Mouse (Mus musculus): ENCODE data around the gene Gm20683. TPM values are rescaled to one million over a fixed set of nuclear protein-coding genes. Genes with fewer than 3 reads are reported as not detected.
A peak's percentile ranks its signal among the peaks of the same experiment; 100 is the strongest.

Gm20683 gene
- polyA plus RNA-seq (2015; fragmentation: Nextera tagmentation; extraction: Ambion mirVana), result 1.8 and 3.0 TPM in 2 replicates

GRCm38 (mm10) chr17:25841117-25841880 is at the start of gene Gm20683:
Gene Gm20683, minus strand, starts transcription at chr17:25841763.
- no peak for ATAC-seq (replicated peaks; ENCODE audit: low FRiP score)
- H3K27ac ChIP-seq, result no peak within 1 kb of the TSS
- no peaks in the 10 kb centered on the region for H3K9me3 ChIP-seq (replicated peaks)
- H3K4me3 ChIP-seq (replicated peaks), result no peak within 1 kb of the TSS
- peaks cover 46% of the 10 kb centered on the region for H3K4me1 ChIP-seq
- no peaks in the 10 kb centered on the region for H3K27me3 ChIP-seq
- H3K36me3 ChIP-seq, result peaks cover 67% of the 10 kb centered on the region
- 95% methylated on average over 22 of the region's 22 CpGs for WGBS
- H3K4me2 ChIP-seq, result no peak within 1 kb of the TSS
- H3K9ac ChIP-seq, result no peak within 1 kb of the TSS

- 78% methylated on average over 3 of the region's 3 CpGs for WGBS
Observed at GRCm38 (mm10) chr17:25888837-25889236, 47.3 kb upstream of the Gm20683 start.

GRCm38 (mm10) chr17:25887467-25887866 is 45.9 kb upstream of the Gm20683 start:
- 86% methylated on average over 10 of the region's 10 CpGs for WGBS
- no peaks in the 10 kb centered on the region for H3K27me3 ChIP-seq
- H3K36me3 ChIP-seq, result peaks cover 67% of the 10 kb centered on the region
- no peak overlapping the region for H3K27ac ChIP-seq
- H3K9me3 ChIP-seq (replicated peaks), result no peaks in the 10 kb centered on the region
- no peak overlapping the region for H3K4me2 ChIP-seq
- no peak overlapping the region for H3K9ac ChIP-seq
- no peak for ATAC-seq (replicated peaks; ENCODE audit: low FRiP score)
- H3K4me1 ChIP-seq, result no peaks in the 10 kb centered on the region
- H3K4me3 ChIP-seq (replicated peaks), result no peak overlapping the region

More at GRCm38 (mm10) chr17:25888837-25889236, 47.3 kb upstream of the Gm20683 start:
- Histone ChIP-seq H3K4me2 (no peak overlapping the region), H3K27me3 (no peaks in the 10 kb centered on the region), H3K27ac (no peak overlapping the region), H3K36me3 (peaks cover 54% of the 10 kb centered on the region), H3K9me3 (replicated peaks) (no peaks in the 10 kb centered on the region), H3K4me3 (replicated peaks) (no peak overlapping the region), H3K9ac (no peak overlapping the region), H3K4me1 (no peaks in the 10 kb centered on the region)
- ATAC-seq (replicated peaks; ENCODE audit: low FRiP score), result no peak

GRCm38 (mm10) chr17:25886806-25887205 is 45.2 kb upstream of the Gm20683 start:
- no peak overlapping the region for H3K4me3 ChIP-seq (replicated peaks)
- no peak for ATAC-seq (replicated peaks; ENCODE audit: low FRiP score)
- peaks cover 4% of the 10 kb centered on the region; the same call in 1 of the 2 replicates for H3K4me1 ChIP-seq
- no peak overlapping the region for H3K9ac ChIP-seq
- no peaks in the 10 kb centered on the region for H3K9me3 ChIP-seq (replicated peaks)
- no peak overlapping the region for H3K4me2 ChIP-seq
- H3K27me3 ChIP-seq, result no peaks in the 10 kb centered on the region
- peaks cover 73% of the 10 kb centered on the region for H3K36me3 ChIP-seq
- no peak overlapping the region for H3K27ac ChIP-seq

GRCm38 (mm10) chr17:25885636-25886035 is 44.1 kb upstream of the Gm20683 start:
- Histone ChIP-seq H3K4me2 (no peak overlapping the region), H3K27me3 (no peaks in the 10 kb centered on the region), H3K4me3 (replicated peaks) (no peak overlapping the region), H3K9me3 (replicated peaks) (no peaks in the 10 kb centered on the region), H3K27ac (no peak overlapping the region), H3K9ac (no peak overlapping the region), H3K36me3 (peaks cover 68% of the 10 kb centered on the region), H3K4me1 (peaks cover 15% of the 10 kb centered on the region)
- no peak for ATAC-seq (replicated peaks; ENCODE audit: low FRiP score)
- 67% methylated on average over 4 of the region's 4 CpGs for WGBS

GRCm38 (mm10) chr17:25883824-25884223 is 42.3 kb upstream of the Gm20683 start:
- no peak for ATAC-seq (replicated peaks; ENCODE audit: low FRiP score)
- Histone ChIP-seq H3K4me3 (replicated peaks) (no peak overlapping the region), H3K4me2 (no peak overlapping the region), H3K9me3 (replicated peaks) (no peaks in the 10 kb centered on the region), H3K27me3 (no peaks in the 10 kb centered on the region), H3K27ac (no peak overlapping the region), H3K36me3 (peaks cover 60% of the 10 kb centered on the region), H3K4me1 (peaks cover 27% of the 10 kb centered on the region), H3K9ac (no peak overlapping the region)
- WGBS, result 93% methylated on average over 3 of the region's 3 CpGs

- H3K27me3 ChIP-seq, result no peaks in the 10 kb centered on the region
- H3K36me3 ChIP-seq, result peaks cover 60% of the 10 kb centered on the region
- H3K4me1 ChIP-seq, result peaks cover 27% of the 10 kb centered on the region
- WGBS, result 86% methylated on average over 8 of the region's 8 CpGs
- no peaks in the 10 kb centered on the region for H3K9me3 ChIP-seq (replicated peaks)
- no peak for ATAC-seq (replicated peaks; ENCODE audit: low FRiP score)
- no peak overlapping the region for H3K4me3 ChIP-seq (replicated peaks)
- no peak overlapping the region for H3K27ac ChIP-seq
- H3K4me2 ChIP-seq, result no peak overlapping the region
- H3K9ac ChIP-seq, result no peak overlapping the region
Observed at GRCm38 (mm10) chr17:25883268-25883667, 41.7 kb upstream of the Gm20683 start.

- no peak for ATAC-seq (replicated peaks; ENCODE audit: low FRiP score)
- Histone ChIP-seq H3K36me3 (peaks cover 57% of the 10 kb centered on the region), H3K4me3 (replicated peaks) (no peak overlapping the region), H3K4me2 (no peak overlapping the region), H3K9me3 (replicated peaks) (no peaks in the 10 kb centered on the region), H3K4me1 (peaks cover 27% of the 10 kb centered on the region), H3K27ac (no peak overlapping the region), H3K9ac (no peak overlapping the region), H3K27me3 (no peaks in the 10 kb centered on the region)
- WGBS, result 38% methylated on average over 5 of the region's 5 CpGs
Observed at GRCm38 (mm10) chr17:25882306-25882705, 40.7 kb upstream of the Gm20683 start.

- Histone ChIP-seq H3K27ac (peak overlapping the region; percentile 56), H3K9me3 (replicated peaks) (no peaks in the 10 kb centered on the region), H3K4me3 (replicated peaks) (no peak overlapping the region), H3K9ac (no peak overlapping the region), H3K4me2 (no peak overlapping the region), H3K36me3 (peaks cover 56% of the 10 kb centered on the region), H3K4me1 (peaks cover 31% of the 10 kb centered on the region), H3K27me3 (no peaks in the 10 kb centered on the region)
- ATAC-seq (replicated peaks; ENCODE audit: low FRiP score), result no peak
- WGBS, result 33% methylated on average over 4 of the region's 4 CpGs
Observed at GRCm38 (mm10) chr17:25881691-25882090, 40.1 kb upstream of the Gm20683 start.

GRCm38 (mm10) chr17:25880913-25881641 is 39.5 kb upstream of the Gm20683 start:
- no peak for ATAC-seq (replicated peaks; ENCODE audit: low FRiP score)
- WGBS, result 13% methylated on average over 5 of the region's 5 CpGs
- H3K27ac ChIP-seq, result peak overlapping the region; percentile 56; the same call in 1 of the 2 replicates

GRCm38 (mm10) chr17:25880196-25880910 is 38.8 kb upstream of the Gm20683 start, which contains the start of gene Wfikkn1:
Gene Wfikkn1, minus strand, starts transcription at chr17:25880858.
- Histone ChIP-seq H3K9ac (0 out of 2 replicates have a peak within 1 kb of the TSS, but pooled peaks have one; percentile 9), H3K27ac (peak within 1 kb of the TSS; percentile 56), H3K27me3 (no peaks in the 10 kb centered on the region), H3K9me3 (replicated peaks) (no peaks in the 10 kb centered on the region), H3K4me3 (replicated peaks) (no peak within 1 kb of the TSS), H3K36me3 (peaks cover 55% of the 10 kb centered on the region), H3K4me1 (peaks cover 41% of the 10 kb centered on the region), H3K4me2 (no peak within 1 kb of the TSS)
- ATAC-seq (replicated peaks; ENCODE audit: low FRiP score), result 0 out of 2 replicates have a peak, but pooled peaks have one; percentile 4
- 36% methylated on average over 5 of the region's 5 CpGs for WGBS

More at GRCm38 (mm10) chr17:25880913-25881641, 39.5 kb upstream of the Gm20683 start:
- no peak overlapping the region for H3K4me3 ChIP-seq (replicated peaks)
- H3K9ac ChIP-seq, result no peak overlapping the region
- H3K36me3 ChIP-seq, result peaks cover 56% of the 10 kb centered on the region
- no peaks in the 10 kb centered on the region for H3K27me3 ChIP-seq
- peaks cover 37% of the 10 kb centered on the region for H3K4me1 ChIP-seq
- no peak overlapping the region for H3K4me2 ChIP-seq
- H3K9me3 ChIP-seq (replicated peaks), result no peaks in the 10 kb centered on the region
